Mouse (Mus musculus) liver, adult (tissue): ENCODE measurements at regions not wholly inside any gene's neighbourhood (a gene's known extent, or its start where the extent isn't known, plus 50 kb on each side); places are given as distances from the start of the nearest gene placed in this dataset.

ENCODE experiments used
- GATA4 ChIP-seq: IDR thresholded peaks from 2 replicates; pipeline ENCODE4 v1.6.1; 2014; ENCODE audit warnings: mild to moderate bottlenecking, low read length; ENCODE audit not compliant: insufficient replicate concordance

GRCm38 (mm10) chr16:74712515-74712914 lies 300.9 kb upstream of the Robo2 start:
- no peak for TF ChIP-seq GATA4

- no peak for TF ChIP-seq GATA4
Observed at GRCm38 (mm10) chr16:74702067-74702466, 290.4 kb upstream of the Robo2 start.

DNA sequence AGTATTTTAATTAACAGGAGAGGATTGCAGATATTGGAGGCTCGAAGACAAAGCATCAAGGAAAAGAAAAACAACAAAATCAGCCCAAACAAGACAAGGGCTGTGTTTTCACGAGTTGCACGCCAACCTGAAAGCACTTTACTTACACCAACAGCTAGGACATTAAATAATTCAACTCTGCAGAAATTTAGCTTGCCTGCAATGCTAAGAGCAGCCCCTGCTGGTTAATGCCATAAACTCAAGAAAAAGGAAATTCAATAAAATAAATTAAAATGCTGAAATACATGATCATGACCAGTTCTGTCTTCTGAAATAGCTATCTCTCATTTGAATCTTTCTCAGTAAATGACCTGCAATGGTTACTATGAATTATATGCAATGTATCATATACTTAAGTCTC lies 271.7 kb upstream of the Robo2 start:
- TF ChIP-seq GATA4, result no peak

- TF ChIP-seq GATA4, result no peak
Observed at GRCm38 (mm10) chr16:74675586-74675985, 264.0 kb upstream of the Robo2 start.

DNA sequence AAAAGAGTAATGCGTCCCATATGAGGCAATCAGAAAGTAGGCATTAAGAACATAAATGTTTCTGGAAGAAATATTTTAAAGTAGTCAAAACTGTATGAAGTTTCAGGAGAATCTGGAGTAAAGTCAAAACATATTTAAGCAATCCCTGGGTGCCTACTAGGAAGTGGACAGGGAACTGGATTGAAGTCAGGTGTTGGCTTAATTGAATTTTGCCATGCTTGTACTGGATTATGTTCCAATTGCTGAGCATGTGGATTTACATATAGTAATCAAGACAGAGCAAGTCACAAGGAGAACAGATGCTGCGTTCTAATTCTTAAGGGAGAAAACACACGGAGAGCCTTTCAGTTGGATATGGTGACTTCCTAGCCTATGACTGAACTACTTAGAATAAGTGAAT lies 259.8 kb upstream of the Robo2 start:
- no peak for TF ChIP-seq GATA4

- TF ChIP-seq GATA4, result no peak
Observed at GRCm38 (mm10) chr16:74664337-74664736, 252.7 kb upstream of the Robo2 start.

DNA sequence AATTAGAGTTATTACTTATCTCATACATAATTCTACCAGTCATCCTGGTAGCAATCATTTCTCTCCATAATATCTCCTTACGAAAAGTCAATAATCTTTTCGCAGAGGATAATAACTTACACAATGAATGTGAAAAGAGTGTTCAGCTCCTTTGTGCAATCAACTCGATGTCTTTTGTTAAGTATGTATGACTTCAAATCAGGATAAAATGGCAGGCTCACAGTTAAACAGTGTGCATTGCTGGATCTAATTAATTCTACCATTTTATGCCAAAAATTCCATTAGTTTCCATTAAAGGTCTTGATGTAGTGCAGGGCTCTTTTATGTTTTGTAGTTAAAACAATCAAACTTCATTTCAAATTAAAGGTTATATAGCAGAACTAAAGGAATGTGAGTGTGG lies 239.6 kb upstream of the Robo2 start:
- no peak for TF ChIP-seq GATA4

GRCm38 (mm10) chr16:74649207-74649606 lies 237.6 kb upstream of the Robo2 start:
- TF ChIP-seq GATA4, result no peak

DNA sequence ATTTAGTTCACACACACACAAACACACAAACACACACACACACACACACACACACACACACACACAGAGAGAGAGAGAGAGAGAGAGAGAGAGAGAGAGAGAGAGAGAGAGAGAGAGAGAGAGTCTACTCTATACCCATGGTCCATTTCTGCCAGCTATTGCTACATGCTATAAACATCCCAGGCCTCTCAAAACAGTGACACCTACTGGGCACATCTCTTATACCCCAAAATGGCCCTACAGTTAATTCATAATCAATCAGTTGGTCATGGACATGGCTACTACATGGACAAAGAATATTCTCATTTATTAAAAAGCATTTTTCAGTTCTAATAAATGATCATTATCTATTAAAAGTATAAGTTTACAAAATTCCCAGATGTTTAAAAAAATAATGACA lies 236.8 kb upstream of the Robo2 start:
- TF ChIP-seq GATA4, result no peak

GRCm38 (mm10) chr16:74644750-74645366 lies 233.2 kb upstream of the Robo2 start:
- no peak for TF ChIP-seq GATA4

DNA sequence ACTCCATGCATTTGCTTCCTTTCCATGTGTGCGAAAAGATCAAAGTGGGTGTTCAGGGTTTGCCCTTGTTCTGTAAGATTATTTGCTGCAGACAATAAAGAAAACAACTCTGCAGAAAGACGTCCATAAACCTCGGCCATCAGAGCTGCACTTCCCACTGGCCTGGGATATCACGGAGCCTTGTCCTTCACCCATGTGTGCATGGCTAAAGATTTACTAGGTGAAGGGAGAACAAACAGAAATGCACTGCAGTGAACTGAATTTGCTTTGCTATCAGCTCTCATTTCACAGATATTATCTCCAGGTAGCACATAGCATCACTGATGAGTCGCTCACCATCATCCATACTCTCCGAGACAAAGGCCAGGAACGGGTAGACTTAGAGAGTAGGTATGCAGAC lies 228.2 kb upstream of the Robo2 start:
- TF ChIP-seq GATA4, result no peak

DNA sequence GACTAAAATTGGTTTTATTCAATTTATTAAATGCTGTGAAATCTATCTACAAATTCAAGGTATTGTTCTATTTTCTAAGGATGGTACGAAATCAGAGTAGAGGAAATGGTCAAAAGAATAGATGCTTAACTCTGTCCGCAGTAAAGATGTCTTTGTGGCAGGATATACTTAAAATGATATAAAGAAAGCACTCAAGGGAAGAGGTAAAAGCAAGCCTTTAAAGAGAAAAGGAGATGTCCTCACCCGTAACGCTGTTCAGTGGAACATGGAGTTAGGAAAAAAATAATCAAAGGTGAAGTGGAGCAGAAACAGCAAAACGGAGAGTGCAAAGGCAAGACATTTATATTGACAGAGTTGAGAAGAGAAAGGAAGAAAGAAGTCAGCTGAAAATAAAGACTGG lies 226.0 kb upstream of the Robo2 start:
- no peak for TF ChIP-seq GATA4

- TF ChIP-seq GATA4, result no peak
Observed at GRCm38 (mm10) chr16:74625783-74626182, 214.2 kb upstream of the Robo2 start.

DNA sequence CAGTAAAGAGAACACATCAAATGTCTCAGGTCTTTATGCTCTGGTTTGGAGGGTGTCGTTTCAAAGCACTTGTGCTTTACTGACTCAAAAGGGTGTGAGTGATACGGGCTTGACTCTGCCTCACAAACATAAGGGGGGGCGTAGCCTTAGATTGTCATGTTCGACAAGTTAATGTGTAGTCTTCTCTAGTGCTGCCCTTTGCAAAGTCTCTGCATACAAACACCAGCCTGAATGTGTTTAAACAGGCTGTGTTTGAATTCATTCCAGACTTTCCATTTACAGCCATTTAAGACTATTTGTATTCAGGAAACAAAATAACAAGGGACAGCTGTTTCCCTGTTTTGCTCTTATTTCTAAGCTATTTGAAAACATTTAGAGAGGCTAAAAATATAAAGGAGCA lies 200.4 kb upstream of the Robo2 start:
- no peak for TF ChIP-seq GATA4

- TF ChIP-seq GATA4, result no peak
Observed at GRCm38 (mm10) chr16:74609564-74609963, 197.9 kb upstream of the Robo2 start.

DNA sequence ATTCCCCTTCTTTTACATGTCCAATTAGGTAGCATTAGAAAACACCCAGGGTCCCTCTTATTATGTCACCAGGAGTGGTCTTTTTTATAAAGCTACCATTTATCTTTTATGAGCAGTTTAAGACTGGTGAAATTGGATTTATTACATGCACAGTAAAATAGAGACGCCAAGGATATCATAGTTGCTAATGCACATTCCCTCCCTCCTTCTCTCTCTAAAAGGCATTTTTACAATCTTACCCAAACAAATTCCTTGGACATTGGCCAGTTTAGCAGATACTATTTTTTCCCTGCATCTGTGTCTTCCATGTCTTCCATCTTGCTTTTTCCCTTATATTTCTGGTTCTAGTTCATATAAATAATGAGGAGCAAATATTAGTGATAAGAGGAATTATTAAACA lies 186.7 kb upstream of the Robo2 start:
- no peak for TF ChIP-seq GATA4

DNA sequence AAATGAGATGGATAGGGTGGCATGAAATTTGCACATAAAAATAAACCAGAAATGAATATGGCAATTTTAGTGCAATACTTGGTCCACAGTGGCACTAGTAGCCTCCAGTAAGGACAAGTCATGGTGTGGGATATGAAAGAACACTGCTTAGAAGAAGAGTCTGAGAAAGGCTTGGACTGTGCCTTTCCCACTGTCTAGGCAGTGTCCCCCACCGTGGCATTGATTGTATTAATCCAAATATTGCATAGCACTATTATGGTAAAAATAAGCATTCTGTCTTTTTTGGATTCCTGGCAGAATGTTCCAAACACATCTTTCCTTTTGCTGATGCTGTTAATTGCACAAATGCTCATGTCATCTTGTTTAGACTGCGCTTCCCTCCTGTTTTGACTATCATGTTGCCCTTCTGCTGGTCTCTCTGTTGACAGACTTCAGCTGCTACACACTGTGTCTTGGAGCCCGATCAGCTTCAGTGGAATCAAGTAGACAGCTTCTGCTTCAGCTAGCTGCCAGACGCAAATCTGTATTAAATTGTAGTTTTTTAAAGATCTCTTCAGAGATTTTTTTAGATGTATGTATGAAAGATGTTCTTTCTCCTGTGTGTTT lies 186.2 kb upstream of the Robo2 start:
- no peak for TF ChIP-seq GATA4
